8 mouse cellular contexts compared by ENCODE assay signal in the genomic region with DNA sequence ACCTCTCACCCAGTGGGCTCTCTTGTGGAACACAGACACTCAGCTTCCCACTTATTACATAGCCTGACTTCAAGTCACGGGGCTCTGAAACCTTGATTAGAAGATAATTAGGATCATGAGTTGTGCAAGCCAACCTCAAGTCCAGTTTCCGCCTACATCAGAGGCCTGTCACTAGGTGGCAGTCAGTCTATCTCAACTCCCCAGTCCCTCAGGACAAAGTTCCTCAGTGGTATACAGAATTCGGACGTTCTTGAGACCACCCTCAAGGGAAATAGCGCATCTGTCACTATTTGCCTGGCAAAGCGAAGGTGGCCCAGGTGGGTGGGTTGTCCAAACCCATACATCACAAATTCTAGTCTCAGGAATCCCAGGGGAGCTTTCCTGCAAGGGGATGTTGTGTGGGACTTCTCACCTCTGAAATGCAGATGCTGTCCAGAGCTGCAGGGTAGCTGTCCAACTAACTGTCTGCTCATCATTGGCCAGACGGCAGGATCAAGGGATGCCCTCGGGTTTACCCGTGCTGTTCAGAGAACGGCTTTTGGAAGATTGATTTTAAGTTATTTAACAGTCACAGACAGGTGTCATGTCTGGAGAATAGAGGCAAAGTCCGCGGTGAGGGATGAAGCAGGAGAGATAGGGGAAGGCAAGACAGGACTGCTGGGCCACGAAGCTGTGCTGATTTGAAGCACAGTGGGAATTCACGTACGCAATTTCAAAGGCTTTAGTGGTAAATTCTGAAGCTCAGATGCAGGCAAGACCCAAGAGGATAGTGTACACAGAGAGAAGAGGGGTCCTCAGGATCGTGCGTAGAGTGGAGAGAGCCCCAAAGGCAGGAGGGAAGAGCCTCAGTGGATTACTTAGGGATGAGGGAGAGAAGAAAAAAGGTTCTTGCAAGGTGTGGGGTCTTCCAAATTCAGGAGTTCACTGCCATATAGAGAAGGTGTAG. TPM values are rescaled to one million over a fixed set of nuclear protein-coding genes. Genes with fewer than 3 reads are reported as not detected.
A peak's percentile ranks its signal among the peaks of the same experiment; 100 is the strongest.
DNase-seq lines count a peak whose midpoint lies in the region; ATAC-seq and TF ChIP-seq lines count a peak whose summit lies in the region.

No protein-coding gene starts in this region.

- ATAC-seq in embryonic facial prominence, embryonic 13.5 days (ENCODE audit: insufficient number of reproducible peaks, insufficient read depth, low FRiP score, low TSS enrichment, low read depth) = no peak
- ATAC-seq in hindbrain, postnatal 0 days = no peak
- no peak for ATAC-seq in liver, embryonic 16.5 days (ENCODE audit: low read depth)
- ATAC-seq in stomach, embryonic 14.5 days (ENCODE audit: insufficient number of reproducible peaks, insufficient read depth, low FRiP score, low read depth) = no peak

- peaks cover 44% of the 10 kb centered on the region for H3K4me1 ChIP-seq in E14TG2a.4 (replicated peaks; ENCODE audit: low read depth, low read length)
- peaks cover 43% of the 10 kb centered on the region for H3K4me1 ChIP-seq in embryonic facial prominence, embryonic 13.5 days
- H3K4me1 ChIP-seq in hindbrain, postnatal 0 days (ENCODE audit: insufficient read depth, low read length) = peaks cover 34% of the 10 kb centered on the region
- peaks cover 16% of the 10 kb centered on the region for H3K4me1 ChIP-seq in liver, embryonic 16.5 days (ENCODE audit: control insufficient read depth, low read depth, low read length)
- H3K4me1 ChIP-seq in stomach, embryonic 14.5 days (ENCODE audit: control insufficient read depth, insufficient read depth, low read length) = peaks cover 28% of the 10 kb centered on the region; the same call in 1 of the 2 replicates

- peak; percentile 48 to 86 for DNase-seq in adrenal gland, adult (ENCODE audit: inconsistent age in 2 of 2, low spot score in 1 of 2)
- no peak for DNase-seq in adrenal gland, adult 18-20 months (ENCODE audit: low spot score in 2 of 2)
- DNase-seq in hindbrain, postnatal 0 days (ENCODE audit: low spot score) = peak; percentile 55
- DNase-seq in right cerebral cortex, postnatal 36 days (ENCODE audit: low spot score in 2 of 2) = no peak

- peak overlapping the region; percentile 99 for H3K9ac ChIP-seq in embryonic facial prominence, embryonic 13.5 days
- H3K9ac ChIP-seq in hindbrain, postnatal 0 days (replicated peaks; ENCODE audit: low read length) = peak overlapping the region; percentile 88
- no peak overlapping the region; the same call in 1 of the 2 replicates for H3K9ac ChIP-seq in liver, embryonic 16.5 days (ENCODE audit: low read depth, low read length)
- peak overlapping the region; percentile 98; the same call in 1 of the 2 replicates for H3K9ac ChIP-seq in stomach, embryonic 14.5 days (replicated peaks; ENCODE audit: low read depth, low read length)

- 33% methylated on average over 17 of the region's 17 CpGs for WGBS in embryonic facial prominence, embryonic 13.5 days
- 24% methylated on average over 17 of the region's 17 CpGs for whole genome bisulfite sequencing in hindbrain, postnatal 0 days
- WGBS in liver, embryonic 16.5 days (ENCODE audit: insufficient replicate concordance) = 21% methylated on average over 17 of the region's 17 CpGs
- WGBS in stomach, embryonic 14.5 days = 24% methylated on average over 17 of the region's 17 CpGs

- peaks cover 10% of the 10 kb centered on the region; the same call in 1 of the 2 replicates for H3K27me3 ChIP-seq in E14TG2a.4 (ENCODE audit: insufficient read depth, low read length)
- no peaks in the 10 kb centered on the region for H3K27me3 ChIP-seq in embryonic facial prominence, embryonic 13.5 days
- H3K27me3 ChIP-seq in hindbrain, postnatal 0 days (ENCODE audit: insufficient read depth, low read length) = no peaks in the 10 kb centered on the region
- peaks cover 23% of the 10 kb centered on the region for H3K27me3 ChIP-seq in liver, embryonic 16.5 days (ENCODE audit: control insufficient read depth, insufficient read depth, low read depth, low read length)
- H3K27me3 ChIP-seq in stomach, embryonic 14.5 days (ENCODE audit: control insufficient read depth, insufficient read depth, low read length) = no peaks in the 10 kb centered on the region

- H3K4me3 ChIP-seq in E14TG2a.4 (replicated peaks; ENCODE audit: low read length) = peak overlapping the region; percentile 95
- peak overlapping the region; percentile 87 for H3K4me3 ChIP-seq in embryonic facial prominence, embryonic 13.5 days
- H3K4me3 ChIP-seq in hindbrain, postnatal 0 days (ENCODE audit: low read length) = peak overlapping the region; percentile 62
- peak overlapping the region; percentile 79 for H3K4me3 ChIP-seq in liver, embryonic 16.5 days (ENCODE audit: low read depth, low read length)
- H3K4me3 ChIP-seq in stomach, embryonic 14.5 days (ENCODE audit: low read depth, low read length) = peak overlapping the region; percentile 89

- H3K4me2 ChIP-seq in embryonic facial prominence, embryonic 13.5 days = peak overlapping the region; percentile 89
- peak overlapping the region; percentile 85 for H3K4me2 ChIP-seq in hindbrain, postnatal 0 days (ENCODE audit: low read depth, low read length)
- peak overlapping the region; percentile 94 for H3K4me2 ChIP-seq in liver, embryonic 16.5 days (ENCODE audit: low read depth, low read length)
- H3K4me2 ChIP-seq in stomach, embryonic 14.5 days (replicated peaks; ENCODE audit: low read depth, low read length) = peak overlapping the region; percentile 89

- H3K36me3 ChIP-seq in E14TG2a.4 (ENCODE audit: insufficient read depth, low read length) = peaks cover 22% of the 10 kb centered on the region
- peaks cover 22% of the 10 kb centered on the region for H3K36me3 ChIP-seq in embryonic facial prominence, embryonic 13.5 days
- H3K36me3 ChIP-seq in hindbrain, postnatal 0 days (ENCODE audit: insufficient read depth, low read length) = no peaks in the 10 kb centered on the region
- no peaks in the 10 kb centered on the region for H3K36me3 ChIP-seq in liver, embryonic 16.5 days (ENCODE audit: control insufficient read depth, insufficient read depth)
- H3K36me3 ChIP-seq in stomach, embryonic 14.5 days (ENCODE audit: control insufficient read depth, insufficient read depth, low read length) = peaks cover 1% of the 10 kb centered on the region; the same call in 1 of the 2 replicates

- H3K9me3 ChIP-seq in E14TG2a.4 (ENCODE audit: low read length) = no peaks in the 10 kb centered on the region
- no peaks in the 10 kb centered on the region for H3K9me3 ChIP-seq in embryonic facial prominence, embryonic 13.5 days
- no peaks in the 10 kb centered on the region for H3K9me3 ChIP-seq in hindbrain, postnatal 0 days (ENCODE audit: low read length)
- H3K9me3 ChIP-seq in liver, embryonic 16.5 days (replicated peaks; ENCODE audit: control insufficient read depth, low read length) = no peaks in the 10 kb centered on the region
- no peaks in the 10 kb centered on the region for H3K9me3 ChIP-seq in stomach, embryonic 14.5 days (ENCODE audit: control insufficient read depth, low read depth, low read length)

- H3K27ac ChIP-seq in embryonic facial prominence, embryonic 13.5 days = no peak overlapping the region
- peak overlapping the region; percentile 92 for H3K27ac ChIP-seq in hindbrain, postnatal 0 days
- H3K27ac ChIP-seq in liver, embryonic 16.5 days (ENCODE audit: low read length) = no peak overlapping the region
- no peak overlapping the region for H3K27ac ChIP-seq in stomach, embryonic 14.5 days (ENCODE audit: low read length)

- no peak for TF ChIP-seq CTCF in E14TG2a.4 (conservative IDR thresholded peaks at IDR 0.05; ENCODE audit: low read length)
- TF ChIP-seq CTCF in hindbrain, postnatal 0 days (IDR thresholded peaks at IDR 0.05; ENCODE audit: low read depth) = peak; percentile 65

RNA-seq across cellular contexts. Expression of a gene that starts 1.0 kb away (rescaled TPM):
- 10 to 100 TPM; 39.4 to 56.8 TPM for total RNA-seq in adrenal gland, adult 18-20 months (2021)
- polyA plus RNA-seq in embryonic facial prominence, embryonic 13.5 days (2015; fragmentation: Nextera tagmentation; extraction: Ambion mirVana) = 63.9 and 64.0 TPM in 2 replicates
- 111 and 185 TPM in 2 replicates for total RNA-seq in hindbrain, postnatal 0 days (2014; rRNA removed)
- polyA plus RNA-seq in hindbrain, postnatal 0 days (2015; fragmentation: Nextera tagmentation; extraction: Ambion mirVana) = 39.8 and 40.5 TPM in 2 replicates
- 4.4 and 5.5 TPM in 2 replicates for polyA plus RNA-seq in liver, embryonic 16.5 days (2015; fragmentation: Nextera tagmentation; extraction: Ambion mirVana)
- 45.9 and 48.9 TPM in 2 replicates for polyA plus RNA-seq in stomach, embryonic 14.5 days (2014; fragmentation: Nextera tagmentation; extraction: Ambion mirVana)

Comparison
In these comparisons a context has a peak if more than half of its experiments do, and no peak if none do; other contexts are left out.
1. DNase-seq: peak in adrenal gland, adult (2 of 2) and hindbrain, postnatal 0 days (single experiment); none in adrenal gland, adult 18-20 months (0 of 2) and right cerebral cortex, postnatal 36 days (0 of 2).
2. Peak in every context shown above with its lines, with median percentiles within 50 percentile points of each other: H3K4me3 ChIP-seq and H3K4me2 ChIP-seq.